Mouse (Mus musculus) lung, postnatal 0 days (tissue): ENCODE results near the gene Ubr7. TPM values are rescaled to one million over a fixed set of nuclear protein-coding genes. Genes with fewer than 3 reads are reported as not detected.

Experiments
- ATAC-seq: fragments of 200-750 bp; cut with Nextera tagmentation; 2 replicates; pipeline ENCODE4 v1.8.0; 2017; ENCODE audit warnings: moderate library complexity
- DNase-seq: peaks from one replicate; pipeline ENCODE4 v3.0.0-alpha.2; 2016; ENCODE audit warnings: low spot score
- H3K27ac ChIP-seq: fragments of 300-500 bp; sonication (generic); 2 replicates; pipeline ENCODE4 v1.5.1; 2014; ENCODE audit warnings: antibody characterized with exemption, mild to moderate bottlenecking, low read length, mixed read lengths
- H3K27me3 ChIP-seq: fragments of 300-500 bp; sonication (generic); replicated peaks from 2 replicates; pipeline ENCODE4 v1.6.1; 2014; ENCODE audit warnings: low read length, mixed read lengths; ENCODE audit not compliant: insufficient read depth
- H3K36me3 ChIP-seq: fragments of 300-500 bp; sonication (generic); 2 replicates; pipeline ENCODE4 v1.6.1; 2014; ENCODE audit warnings: low read length, mixed read lengths; ENCODE audit not compliant: insufficient read depth
- H3K4me1 ChIP-seq: fragments of 300-500 bp; sonication (generic); 2 replicates; pipeline ENCODE4 v1.6.1; 2014; ENCODE audit warnings: antibody characterized with exemption, low read depth, low read length, mixed read lengths; ENCODE audit not compliant: insufficient read depth
- H3K4me2 ChIP-seq: fragments of 300-500 bp; sonication (generic); replicated peaks from 2 replicates; pipeline ENCODE4 v1.6.1; 2014; ENCODE audit warnings: low read depth, mild to moderate bottlenecking, low read length, moderate library complexity, mixed read lengths
- H3K4me3 ChIP-seq: fragments of 300-500 bp; sonication (generic); 2 replicates; pipeline ENCODE4 v1.5.1; 2014; ENCODE audit warnings: low read depth, low read length
- H3K9ac ChIP-seq: fragments of 300-500 bp; sonication (generic); replicated peaks from 2 replicates; pipeline ENCODE4 v1.6.1; 2014; ENCODE audit warnings: low read depth, mild to moderate bottlenecking
- H3K9me3 ChIP-seq: fragments of 300-500 bp; sonication (generic); 2 replicates; pipeline ENCODE4 v1.6.1; 2016; ENCODE audit warnings: low read length, mixed read lengths
- CTCF ChIP-seq: IDR thresholded peaks from 2 replicates; pipeline ENCODE4 v1.5.1; 2016; ENCODE audit warnings: antibody characterized with exemption, mild to moderate bottlenecking
- EP300 ChIP-seq: IDR thresholded peaks from 2 replicates; pipeline ENCODE4 v1.6.1; 2016; ENCODE audit warnings: antibody characterized with exemption, mild to moderate bottlenecking, control low read depth
- WGBS: fragments of 180-500 bp; shearing (Covaris S2); extraction: QIAGEN DNeasy Blood & Tissue Kit; methylation state at CpG from one replicate; pipeline ENCODE4 v1.1.7; 2014; 5-methylcytosine and 5-hydroxymethylcytosine counted together
- polyA plus RNA-seq: library from polyadenylated mRNA; unstranded; fragments of >200 nt; fragmentation: Nextera tagmentation; extraction: Ambion mirVana; gene quantifications from 2 replicates; pipeline ENCODE4 v1.2.1, GENCODE M21; 2015

Gene Ubr7
- 20.7 and 23.1 TPM in 2 replicates for polyA plus RNA-seq

DNA sequence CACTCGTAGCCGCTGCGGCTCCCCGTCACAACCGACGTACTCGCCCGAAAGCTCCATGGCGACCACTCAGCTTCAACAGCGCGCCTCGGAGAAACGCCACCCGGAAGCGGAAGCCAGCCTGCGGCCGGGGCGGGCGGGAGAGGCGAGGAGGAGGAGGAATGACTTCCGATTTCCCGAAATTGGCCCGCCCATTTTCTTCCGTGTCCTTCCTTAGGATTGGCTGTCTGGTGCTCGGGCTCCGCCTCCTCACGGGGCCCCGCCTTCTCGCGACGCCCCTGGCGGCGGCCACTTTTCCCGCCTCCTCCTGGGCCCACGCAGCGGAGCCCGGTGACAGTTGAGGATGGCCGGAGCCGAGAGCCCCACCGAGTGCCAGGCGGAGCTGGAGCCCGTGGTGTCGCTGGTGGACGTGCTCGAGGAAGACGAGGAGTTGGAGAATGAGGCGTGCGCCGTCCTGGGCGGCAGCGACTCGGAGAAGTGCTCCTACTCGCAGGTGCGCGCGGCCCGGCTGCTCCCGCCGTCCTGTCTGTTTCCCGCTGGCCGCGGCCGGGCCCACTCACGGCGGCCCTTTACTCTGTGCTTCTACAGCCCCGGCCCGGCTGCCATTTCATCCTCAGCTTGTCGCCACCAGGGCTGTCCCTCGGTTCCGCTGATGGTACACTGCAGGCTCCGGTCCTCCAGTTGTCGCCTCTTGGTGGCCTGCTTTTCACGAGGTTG lies at the start of gene Ubr7, which contains the start of the genes Gm28051 and Gon7:
TSS of gene Ubr7 (plus strand) at position 279 of the 714 bp plus-strand sequence.
TSS of gene Gm28051 (minus strand) at position 77 of the 714 bp plus-strand sequence.
TSS of gene Gon7 (minus strand) at position 115 of the 714 bp plus-strand sequence.
- H3K27me3 ChIP-seq, result no peaks in the 10 kb centered on the region
- H3K4me2 ChIP-seq, result peak within 1 kb of the TSS; percentile 86
- H3K36me3 ChIP-seq, result no peaks in the 10 kb centered on the region
- DNase-seq (peak; percentile 99), ATAC-seq (peak; percentile 98)
- H3K27ac ChIP-seq, result peak within 1 kb of the TSS; percentile 87
- H3K9ac ChIP-seq, result peak within 1 kb of the TSS; percentile 76
- H3K9me3 ChIP-seq, result no peaks in the 10 kb centered on the region
- TF ChIP-seq CTCF (peak; percentile 66), EP300 (0 out of 2 replicates have a peak, but pooled peaks have one; percentile 26)
- peaks cover 13% of the 10 kb centered on the region; the same call in 1 of the 2 replicates for H3K4me1 ChIP-seq
- H3K4me3 ChIP-seq, result peak within 1 kb of the TSS; percentile 86
- 0% methylated on average over 51 of the region's 73 CpGs for WGBS

DNA sequence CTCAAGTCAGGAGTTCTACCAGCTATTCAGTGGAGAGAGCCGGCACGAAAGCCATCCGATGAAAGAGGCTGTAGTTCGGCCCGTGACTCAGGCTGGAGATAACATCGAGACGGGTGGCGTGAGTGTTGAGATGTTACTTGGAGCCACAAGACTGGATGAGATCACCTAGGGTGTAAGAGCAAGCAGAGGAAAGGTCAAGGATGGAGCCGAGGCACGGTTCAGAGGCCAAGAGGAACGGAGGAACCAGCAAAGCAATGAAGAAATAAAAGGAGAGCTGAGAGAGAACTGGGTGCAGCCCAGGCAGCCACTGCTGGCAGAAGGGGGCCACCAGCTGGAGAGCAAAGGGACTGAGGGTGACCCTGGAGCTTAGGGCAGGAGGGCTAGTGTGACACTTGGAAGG lies 49.5 kb upstream of the Ubr7 start:
- 62% methylated on average over 11 of the region's 11 CpGs for WGBS
- Histone ChIP-seq H3K4me1 (peaks cover 15% of the 10 kb centered on the region; the same call in 1 of the 2 replicates), H3K27me3 (no peaks in the 10 kb centered on the region), H3K4me2 (no peak overlapping the region), H3K9ac (no peak overlapping the region), H3K9me3 (no peaks in the 10 kb centered on the region), H3K36me3 (no peaks in the 10 kb centered on the region), H3K27ac (no peak overlapping the region), H3K4me3 (no peak overlapping the region)
- DNase-seq, result no peak
- TF ChIP-seq EP300 (no peak), CTCF (peak; percentile 56)
- ATAC-seq, result no peak

DNA sequence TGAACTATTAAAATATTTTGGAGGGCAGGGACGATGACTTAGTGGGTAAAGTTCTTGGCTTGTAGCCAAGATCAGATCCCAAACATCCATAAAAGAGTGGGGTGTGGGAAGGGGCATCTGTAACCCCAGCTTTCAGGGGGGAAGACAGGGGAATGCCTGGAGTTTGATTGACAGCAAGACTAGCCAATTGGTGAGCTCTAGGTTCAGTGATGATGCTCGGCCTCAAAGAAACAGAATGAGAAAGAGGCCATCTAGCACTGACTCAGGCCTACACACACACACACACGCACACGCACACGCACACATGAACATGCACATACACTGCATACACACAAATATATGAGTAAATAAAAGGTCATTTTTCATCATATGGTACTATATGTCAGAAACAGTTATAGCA lies 47.9 kb upstream of the Ubr7 start:
- TF ChIP-seq CTCF (no peak), EP300 (no peak)
- no peak for ATAC-seq
- WGBS, result 79% methylated on average over 5 of the region's 5 CpGs

DNA sequence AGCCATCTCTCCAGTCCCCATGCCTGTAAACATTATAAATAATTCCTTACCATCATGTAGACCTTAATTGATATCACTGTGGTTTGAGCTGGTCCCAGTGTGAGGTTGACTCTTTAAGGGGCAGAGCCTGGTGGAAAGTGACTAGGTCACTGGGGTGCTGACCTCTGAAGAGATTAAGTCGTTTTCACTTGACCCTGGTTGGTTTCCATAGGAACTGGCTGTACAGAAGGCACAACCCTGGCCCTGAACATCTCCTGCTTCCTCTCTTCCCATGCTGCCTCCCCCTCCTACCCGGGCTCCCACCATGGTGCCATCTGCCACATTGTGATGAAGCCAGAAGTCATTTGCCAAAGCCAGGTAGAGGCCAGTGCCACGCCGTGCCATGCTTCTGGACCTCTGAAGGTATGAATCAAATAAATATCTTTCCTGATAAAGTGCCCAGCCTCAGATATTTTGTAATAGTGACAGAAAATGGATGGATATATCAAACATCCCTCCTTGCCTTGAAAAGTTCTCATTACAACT lies 46.9 kb upstream of the Ubr7 start:
- Histone ChIP-seq H3K9me3 (no peaks in the 10 kb centered on the region), H3K27me3 (no peaks in the 10 kb centered on the region), H3K4me2 (no peak overlapping the region), H3K27ac (no peak overlapping the region), H3K9ac (no peak overlapping the region), H3K36me3 (no peaks in the 10 kb centered on the region), H3K4me1 (peaks cover 1% of the 10 kb centered on the region; the same call in 1 of the 2 replicates), H3K4me3 (no peak overlapping the region)
- WGBS, result 74% methylated on average over 4 of the region's 4 CpGs
- DNase-seq (no peak), ATAC-seq (no peak)
- TF ChIP-seq EP300 (no peak), CTCF (no peak)

More for the DNA sequence above, 47.9 kb upstream of the Ubr7 start:
- Histone ChIP-seq H3K36me3 (no peaks in the 10 kb centered on the region), H3K4me1 (peaks cover 7% of the 10 kb centered on the region; the same call in 1 of the 2 replicates), H3K27me3 (no peaks in the 10 kb centered on the region), H3K4me3 (no peak overlapping the region), H3K9ac (no peak overlapping the region), H3K27ac (no peak overlapping the region), H3K9me3 (no peaks in the 10 kb centered on the region), H3K4me2 (no peak overlapping the region)
- DNase-seq, result no peak

DNA sequence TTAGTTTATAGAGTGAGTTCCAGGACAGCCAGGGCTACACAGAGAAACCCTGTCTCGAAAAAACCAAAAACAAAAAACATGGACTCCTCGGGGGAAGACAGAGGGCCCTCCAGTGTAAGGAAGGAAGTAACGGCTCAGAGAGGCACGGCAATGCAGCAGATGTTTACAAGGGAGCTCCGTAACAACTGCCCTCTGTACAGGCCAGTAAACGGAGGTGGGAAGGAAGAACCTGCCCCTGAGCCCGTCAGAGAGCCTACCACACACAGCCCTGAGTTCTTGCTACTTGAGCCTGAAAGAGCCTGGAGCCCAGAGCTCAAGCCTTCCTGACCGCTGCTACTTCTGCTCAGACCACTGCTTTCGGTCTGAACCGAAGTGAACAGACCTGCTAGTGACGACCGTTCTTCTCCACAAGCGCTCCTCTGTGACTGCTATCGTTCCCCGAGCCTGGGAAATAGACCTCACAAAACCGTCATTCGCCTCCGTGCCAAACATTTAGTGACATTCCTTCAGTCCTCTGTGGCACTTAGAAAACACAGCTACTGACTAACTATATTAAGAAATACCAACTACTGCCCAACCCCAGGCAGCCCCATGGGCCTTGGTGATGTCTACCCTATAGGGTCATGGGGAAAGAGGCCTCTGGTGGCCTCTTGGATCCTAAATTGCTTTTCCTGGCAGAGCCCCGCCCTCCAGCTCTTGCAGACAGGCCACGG lies 44.5 kb upstream of the Ubr7 start:
- Histone ChIP-seq H3K9ac (no peak overlapping the region), H3K4me1 (no peaks in the 10 kb centered on the region), H3K9me3 (no peaks in the 10 kb centered on the region), H3K4me3 (no peak overlapping the region), H3K27ac (no peak overlapping the region), H3K4me2 (no peak overlapping the region), H3K36me3 (no peaks in the 10 kb centered on the region), H3K27me3 (no peaks in the 10 kb centered on the region)
- ATAC-seq, result no peak
- no peak for DNase-seq
- no peak for TF ChIP-seq CTCF
- no peak for TF ChIP-seq EP300
- WGBS, result 50% methylated on average over 20 of the region's 20 CpGs

DNA sequence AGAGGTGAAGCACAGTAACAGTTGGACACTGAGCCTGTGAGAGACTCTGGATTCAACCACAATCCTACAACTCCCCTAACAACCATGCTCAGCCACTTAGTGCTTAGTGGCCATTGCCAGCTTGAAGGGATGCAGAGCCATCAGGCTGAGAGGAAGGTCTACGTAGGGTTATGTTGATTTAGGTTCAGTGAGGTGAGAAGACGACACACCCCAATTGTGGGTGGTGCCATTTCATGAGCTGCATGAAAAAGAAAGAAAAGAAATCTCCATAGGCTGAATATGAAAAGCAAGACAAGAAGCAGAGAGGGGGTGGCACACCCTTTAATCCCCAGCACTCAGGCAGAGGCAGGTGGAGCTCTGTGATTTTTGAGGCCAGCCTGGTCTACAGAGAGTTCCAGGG lies 43.7 kb upstream of the Ubr7 start:
- Histone ChIP-seq H3K4me3 (no peak overlapping the region), H3K9me3 (no peaks in the 10 kb centered on the region), H3K36me3 (no peaks in the 10 kb centered on the region), H3K27me3 (no peaks in the 10 kb centered on the region), H3K4me2 (no peak overlapping the region), H3K4me1 (no peaks in the 10 kb centered on the region), H3K27ac (no peak overlapping the region), H3K9ac (no peak overlapping the region)
- no peak for TF ChIP-seq EP300
- no peak for TF ChIP-seq CTCF
- 63% methylated on average over 2 of the region's 2 CpGs for WGBS
- DNase-seq (no peak), ATAC-seq (no peak)
